Mouse (Mus musculus): ENCODE data around the gene Rhbdf2. TPM values are rescaled to one million over a fixed set of nuclear protein-coding genes. Genes with fewer than 3 reads are reported as not detected.
A peak's percentile ranks its signal among the peaks of the same experiment; 100 is the strongest.
"Not testable (repeated sequence)": the region's sequence is repeated elsewhere in the genome, so short reads cannot be mapped to it uniquely, and the experiment has no call there.

The Rhbdf2 gene
- 5.8 and 6.6 TPM in 2 replicates for polyA plus RNA-seq (2015; fragmentation: Nextera tagmentation; extraction: Ambion mirVana)

DNA sequence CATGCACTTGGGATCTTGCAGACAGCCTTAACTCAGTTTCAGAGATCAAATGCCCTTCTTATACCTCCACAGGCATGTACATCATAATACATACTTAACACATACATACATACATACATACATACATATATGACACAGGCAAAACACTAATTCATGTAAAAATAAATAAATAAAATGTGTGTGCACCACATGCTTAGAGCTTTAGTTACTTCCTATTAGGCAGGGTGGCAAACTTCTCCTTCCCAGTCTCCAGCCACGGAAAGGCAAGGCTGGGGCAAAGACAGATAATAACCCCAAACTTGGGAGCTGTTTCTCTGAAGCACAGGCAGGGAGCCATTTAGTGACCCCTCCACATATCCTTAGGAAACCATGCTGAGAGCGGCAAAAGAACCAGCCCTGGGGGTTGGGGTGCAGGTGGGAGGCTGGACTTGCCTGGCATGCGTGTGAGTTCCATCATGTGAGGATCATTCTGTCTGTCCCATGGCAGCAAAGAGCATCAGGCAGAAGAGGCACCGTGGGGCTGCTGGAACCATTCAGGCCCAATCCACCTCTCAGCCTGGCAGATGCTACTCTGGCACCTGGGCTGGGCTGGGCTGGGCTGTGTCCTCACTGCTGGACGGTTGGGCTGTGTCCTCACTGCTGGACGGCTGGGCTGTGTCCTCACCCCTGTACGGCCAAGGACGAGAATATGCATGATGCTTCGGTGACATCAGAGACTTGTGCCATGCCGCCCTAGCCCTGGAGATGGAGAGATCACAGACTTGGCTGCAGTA lies at the start of gene Rhbdf2:
Rhbdf2 (minus strand) TSS at position 721 of the 773 bp plus-strand sequence.
- no peak within 1 kb of the TSS for H3K4me2 ChIP-seq
- H3K9ac ChIP-seq, result no peak within 1 kb of the TSS
- H3K27ac ChIP-seq, result peak within 1 kb of the TSS; percentile 87
- H3K36me3 ChIP-seq, result no peaks in the 10 kb centered on the region
- WGBS (ENCODE audit: insufficient replicate concordance), result 72% methylated on average over 10 of the region's 10 CpGs
- H3K27me3 ChIP-seq, result no peaks in the 10 kb centered on the region
- ATAC-seq (ENCODE audit: low read depth) (no peak), DNase-seq (no peak)
- H3K4me1 ChIP-seq (replicated peaks), result peaks cover 65% of the 10 kb centered on the region
- no peak within 1 kb of the TSS for H3K4me3 ChIP-seq (replicated peaks)
- H3K9me3 ChIP-seq (replicated peaks), result no peaks in the 10 kb centered on the region

DNA sequence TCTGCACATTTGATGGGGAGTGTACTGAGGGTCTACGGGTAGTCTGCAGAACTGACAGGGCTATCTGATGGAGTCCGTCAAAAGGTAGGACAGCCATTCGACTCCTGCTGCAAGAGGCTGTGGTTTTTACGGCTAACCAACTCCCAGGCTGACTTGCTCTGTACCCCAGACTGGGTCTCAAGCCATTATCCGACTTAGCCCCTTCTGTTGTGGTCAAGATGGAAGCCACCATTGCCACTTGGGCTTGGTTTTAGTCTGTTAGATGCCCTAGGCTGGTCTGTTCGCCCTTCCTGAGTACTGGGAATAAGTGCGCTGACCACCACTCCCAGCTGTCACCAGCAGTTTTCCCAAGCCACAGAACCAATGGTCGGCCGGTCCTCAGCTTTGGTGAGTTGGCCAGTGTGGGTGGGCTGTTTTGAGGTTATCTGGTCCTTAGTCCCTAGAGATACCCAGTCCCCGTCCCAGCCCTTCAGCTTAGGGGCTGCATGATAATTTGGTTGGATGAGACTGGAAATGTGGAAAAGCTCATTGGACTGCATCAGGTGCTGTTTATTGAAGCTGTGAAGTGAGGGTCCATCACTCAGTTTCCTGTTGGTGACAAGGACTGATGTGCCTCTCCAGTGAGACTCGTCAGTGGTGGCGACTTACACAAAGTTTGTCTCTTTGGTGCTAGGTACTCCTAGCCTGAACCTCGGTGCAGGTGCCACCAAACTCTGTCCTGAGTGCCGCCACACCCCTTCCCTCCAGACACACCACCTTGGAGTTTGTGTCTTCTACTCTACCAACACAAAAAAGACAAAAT lies 49.6 kb upstream of the Rhbdf2 start:
- Histone ChIP-seq H3K4me2 (no peak overlapping the region), H3K9me3 (replicated peaks) (no peaks in the 10 kb centered on the region), H3K36me3 (peaks cover 72% of the 10 kb centered on the region), H3K9ac (no peak overlapping the region), H3K4me1 (replicated peaks) (peaks cover 33% of the 10 kb centered on the region), H3K4me3 (replicated peaks) (no peak overlapping the region), H3K27me3 (no peaks in the 10 kb centered on the region), H3K27ac (peak overlapping the region; percentile 32; the same call in 1 of the 2 replicates)
- WGBS (ENCODE audit: insufficient replicate concordance), result 74% methylated on average over 14 of the region's 14 CpGs
- no peak for DNase-seq
- ATAC-seq (ENCODE audit: low read depth), result no peak

DNA sequence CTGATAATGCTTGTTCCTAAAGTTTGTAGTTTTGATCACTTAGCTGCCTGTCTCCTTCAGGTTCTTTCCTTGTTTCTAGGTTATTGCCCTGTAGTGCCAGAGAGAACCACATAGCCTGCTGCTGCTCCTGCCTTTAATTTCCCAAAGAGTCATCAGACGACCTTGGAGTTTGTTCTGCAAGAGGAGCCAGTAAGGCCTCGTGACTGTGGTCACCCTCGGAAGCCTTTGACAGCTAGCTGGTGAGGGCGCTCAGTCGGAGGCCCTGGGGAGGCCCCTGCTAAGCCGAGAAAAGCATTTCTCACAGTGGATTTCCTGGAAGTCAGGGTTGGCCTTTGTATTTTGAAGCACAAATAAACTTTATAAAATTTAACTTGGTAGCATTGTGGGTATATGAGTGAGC lies 48.6 kb upstream of the Rhbdf2 start:
- Histone ChIP-seq H3K4me1 (replicated peaks) (peaks cover 42% of the 10 kb centered on the region), H3K36me3 (peaks cover 69% of the 10 kb centered on the region)
- ATAC-seq (ENCODE audit: low read depth); H3K27me3 ChIP-seq; H3K9ac ChIP-seq; H3K4me2 ChIP-seq; H3K9me3 ChIP-seq (replicated peaks); H3K27ac ChIP-seq; H3K4me3 ChIP-seq (replicated peaks); DNase-seq: not testable (repeated sequence)
- 65% methylated on average over 6 of the region's 6 CpGs for WGBS (ENCODE audit: insufficient replicate concordance)

DNA sequence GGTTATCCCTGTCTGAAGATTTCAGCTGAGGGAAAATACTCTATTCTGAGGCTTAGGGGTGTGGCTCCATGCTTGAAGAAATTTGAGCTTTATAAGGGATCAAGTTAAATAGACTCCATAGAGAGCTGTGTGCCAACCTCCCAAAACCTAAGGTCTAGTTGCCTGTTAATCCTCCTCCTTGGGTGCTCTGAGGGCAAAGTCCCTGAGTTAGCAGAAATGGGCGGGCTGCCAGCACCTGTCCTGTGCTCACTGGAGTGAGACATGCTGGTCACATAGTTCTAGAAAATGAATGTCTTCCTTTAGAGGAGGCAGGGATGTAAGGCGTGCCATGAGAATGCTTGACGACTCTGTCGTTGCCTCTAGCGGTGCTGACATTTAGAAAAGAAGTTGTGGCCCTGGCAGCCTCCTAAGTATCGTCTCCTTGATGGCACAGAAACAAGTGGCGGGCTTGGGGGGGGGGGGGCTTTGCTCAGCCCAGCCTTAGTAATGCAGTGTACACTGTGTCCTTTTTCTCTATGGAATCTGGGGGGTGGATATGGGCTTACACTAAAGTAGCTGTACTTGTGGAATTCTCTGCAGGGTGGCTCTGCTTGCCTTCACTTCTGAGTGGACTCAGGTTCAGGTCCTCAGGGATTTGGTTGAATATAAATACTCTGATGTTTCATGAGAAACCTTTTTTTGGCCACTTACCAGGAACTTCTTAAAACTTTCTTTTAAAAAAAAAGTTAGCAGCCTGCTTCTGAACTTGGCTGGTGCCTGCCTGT lies 48.0 kb upstream of the Rhbdf2 start:
- Histone ChIP-seq H3K9me3 (replicated peaks) (no peaks in the 10 kb centered on the region), H3K27me3 (no peaks in the 10 kb centered on the region), H3K4me2 (no peak overlapping the region), H3K27ac (0 out of 2 replicates have a peak overlapping the region, but pooled peaks have one; percentile 2), H3K4me3 (replicated peaks) (no peak overlapping the region), H3K9ac (no peak overlapping the region), H3K4me1 (replicated peaks) (peaks cover 48% of the 10 kb centered on the region), H3K36me3 (peaks cover 69% of the 10 kb centered on the region)
- WGBS (ENCODE audit: insufficient replicate concordance), result 81% methylated on average over 7 of the region's 7 CpGs
- ATAC-seq (ENCODE audit: low read depth), result no peak
- no peak for DNase-seq

DNA sequence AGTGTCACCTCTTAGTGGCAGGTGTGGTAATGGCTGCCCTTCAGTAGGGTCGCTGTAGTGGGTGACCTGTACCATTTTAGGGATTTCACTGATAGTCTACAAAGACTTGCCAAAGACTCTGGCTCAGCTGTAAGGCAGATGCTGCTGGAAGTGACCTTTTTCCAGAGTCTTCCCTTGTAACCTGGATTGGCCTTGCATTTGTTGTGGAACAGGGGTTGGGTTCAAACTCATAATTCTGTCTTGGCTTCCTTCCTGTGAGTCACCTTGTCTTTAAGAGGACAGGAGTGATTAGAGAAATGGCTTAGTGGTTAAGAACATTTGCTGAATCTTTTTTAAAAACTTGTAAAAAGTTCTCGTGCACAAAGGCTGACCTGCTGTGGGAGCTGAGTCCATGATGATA lies 46.6 kb upstream of the Rhbdf2 start:
- H3K4me2 ChIP-seq, result peak overlapping the region; percentile 84
- H3K4me3 ChIP-seq (replicated peaks), result peak overlapping the region; percentile 83
- ATAC-seq (ENCODE audit: low read depth) (no peak), DNase-seq (no peak)
- H3K36me3 ChIP-seq, result peaks cover 59% of the 10 kb centered on the region
- peak overlapping the region; percentile 80 for H3K27ac ChIP-seq
- whole genome bisulfite sequencing (ENCODE audit: insufficient replicate concordance), result 75% methylated on average over 2 of the region's 2 CpGs
- H3K9me3 ChIP-seq (replicated peaks), result no peaks in the 10 kb centered on the region
- H3K9ac ChIP-seq, result peak overlapping the region; percentile 92
- H3K4me1 ChIP-seq (replicated peaks), result peaks cover 61% of the 10 kb centered on the region
- H3K27me3 ChIP-seq, result 0 out of 2 replicates have a peak, but pooled peaks cover 4% of the 10 kb centered on the region

DNA sequence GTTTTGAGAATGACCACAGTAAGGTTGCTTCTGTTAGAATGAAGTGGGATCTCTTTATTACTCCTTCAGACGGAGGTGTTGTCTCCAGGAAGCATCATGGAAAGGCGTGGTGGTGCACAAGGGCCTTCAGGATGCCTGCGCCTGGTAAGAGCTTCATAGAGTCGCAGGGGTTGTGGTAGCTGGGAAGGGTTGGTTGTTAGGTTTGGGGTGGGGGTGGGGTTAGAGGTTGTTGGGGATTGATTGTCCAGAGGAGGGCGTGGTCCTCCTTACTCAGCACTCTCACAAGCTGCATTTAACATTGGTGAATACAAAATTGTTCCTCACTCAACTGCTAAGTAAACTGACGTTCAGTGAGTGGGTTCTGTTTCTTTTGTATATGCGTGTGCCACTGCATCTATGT lies 45.8 kb upstream of the Rhbdf2 start:
- Histone ChIP-seq H3K4me1 (replicated peaks) (peaks cover 61% of the 10 kb centered on the region), H3K4me3 (replicated peaks) (peak overlapping the region; percentile 83), H3K9ac (peak overlapping the region; percentile 92), H3K27ac (peak overlapping the region; percentile 80), H3K4me2 (peak overlapping the region; percentile 84), H3K9me3 (replicated peaks) (no peaks in the 10 kb centered on the region), H3K36me3 (peaks cover 51% of the 10 kb centered on the region), H3K27me3 (0 out of 2 replicates have a peak, but pooled peaks cover 4% of the 10 kb centered on the region)
- ATAC-seq (ENCODE audit: low read depth) (no peak), DNase-seq (peak; percentile 21)
- WGBS (ENCODE audit: insufficient replicate concordance), result 10% methylated on average over 7 of the region's 7 CpGs

DNA sequence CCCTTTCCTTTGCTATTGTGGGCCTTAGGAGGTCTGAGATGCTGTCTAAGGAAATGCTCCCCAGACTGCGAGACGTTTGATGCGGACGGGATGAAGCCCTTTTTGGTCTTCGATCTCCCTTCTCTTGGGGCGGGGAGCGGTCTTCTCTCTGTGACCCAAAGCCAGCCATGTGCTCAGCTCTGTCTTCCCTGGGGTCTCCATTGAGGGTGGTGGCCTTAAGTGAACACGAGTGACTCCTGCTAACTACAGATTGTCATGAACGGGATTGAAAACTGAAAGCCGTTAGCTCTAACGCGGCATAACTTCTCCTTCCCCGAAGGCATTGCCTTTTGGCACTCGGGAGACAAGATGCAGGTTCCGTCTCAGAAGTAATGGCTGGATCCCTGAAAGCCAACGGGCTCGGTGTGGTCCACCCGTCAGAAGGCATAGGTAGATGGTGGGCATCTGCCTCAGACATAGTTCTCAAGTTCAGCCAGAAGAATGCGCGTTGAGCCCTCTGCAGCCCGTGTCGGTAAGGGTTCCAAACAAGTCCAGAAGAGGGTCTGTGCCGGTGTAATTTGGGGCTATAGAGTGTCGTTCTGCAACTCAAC lies 45.1 kb upstream of the Rhbdf2 start:
- no peak for DNase-seq
- Histone ChIP-seq H3K4me3 (replicated peaks) (peak overlapping the region; percentile 83), H3K36me3 (peaks cover 45% of the 10 kb centered on the region), H3K27me3 (0 out of 2 replicates have a peak, but pooled peaks cover 4% of the 10 kb centered on the region), H3K4me1 (replicated peaks) (peaks cover 61% of the 10 kb centered on the region), H3K27ac (peak overlapping the region; percentile 80), H3K4me2 (peak overlapping the region; percentile 84), H3K9ac (peak overlapping the region; percentile 92), H3K9me3 (replicated peaks) (no peaks in the 10 kb centered on the region)
- peak; percentile 10 for ATAC-seq (ENCODE audit: low read depth)
- under 1% methylated on average over 24 of the region's 24 CpGs for WGBS (ENCODE audit: insufficient replicate concordance)

DNA sequence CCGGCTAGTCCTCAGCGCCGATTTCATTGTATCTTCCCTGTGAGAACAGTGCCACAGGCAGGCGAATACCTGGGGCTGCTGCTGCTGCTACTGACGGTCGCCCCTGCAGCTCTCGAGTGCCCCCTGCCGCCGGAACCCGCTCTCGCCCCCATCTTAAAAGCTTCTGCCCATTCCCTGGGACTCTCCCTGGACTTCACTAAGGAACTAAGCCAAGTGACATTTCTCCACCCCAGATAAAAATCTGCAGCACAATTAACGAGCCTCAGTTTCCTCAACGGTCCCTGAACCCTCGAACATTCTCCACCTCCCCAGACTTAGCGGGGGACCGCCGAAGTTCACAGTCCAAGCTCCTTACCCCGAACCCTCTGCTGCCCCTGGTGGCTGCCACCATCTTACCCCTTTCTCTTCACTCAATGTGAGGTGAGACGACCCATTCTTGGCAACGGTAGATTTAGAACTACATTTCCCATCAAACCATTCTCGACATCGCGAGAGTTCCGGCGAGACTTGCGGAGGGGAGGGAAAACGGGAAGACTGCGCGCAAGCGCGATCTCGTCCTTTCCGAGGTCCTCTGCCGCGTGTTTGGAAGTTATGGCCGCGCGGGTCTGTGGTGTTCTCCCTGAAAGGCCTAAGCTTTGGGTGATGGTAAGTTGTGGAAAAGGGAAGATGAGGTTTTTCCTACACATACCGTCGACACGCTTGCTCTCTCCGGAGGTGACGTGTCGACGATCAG lies 44.5 kb upstream of the Rhbdf2 start:
- peak overlapping the region; percentile 84 for H3K4me2 ChIP-seq
- H3K4me3 ChIP-seq (replicated peaks), result peak overlapping the region; percentile 83
- H3K4me1 ChIP-seq (replicated peaks), result peaks cover 61% of the 10 kb centered on the region
- H3K36me3 ChIP-seq, result peaks cover 38% of the 10 kb centered on the region
- no peaks in the 10 kb centered on the region for H3K9me3 ChIP-seq (replicated peaks)
- WGBS (ENCODE audit: insufficient replicate concordance), result under 1% methylated on average over 45 of the region's 45 CpGs
- H3K27ac ChIP-seq, result peak overlapping the region; percentile 80
- H3K9ac ChIP-seq, result peak overlapping the region; percentile 92
- ATAC-seq (ENCODE audit: low read depth) (peak; percentile 85), DNase-seq (peak; percentile 94)
- H3K27me3 ChIP-seq, result 0 out of 2 replicates have a peak, but pooled peaks cover 4% of the 10 kb centered on the region

DNA sequence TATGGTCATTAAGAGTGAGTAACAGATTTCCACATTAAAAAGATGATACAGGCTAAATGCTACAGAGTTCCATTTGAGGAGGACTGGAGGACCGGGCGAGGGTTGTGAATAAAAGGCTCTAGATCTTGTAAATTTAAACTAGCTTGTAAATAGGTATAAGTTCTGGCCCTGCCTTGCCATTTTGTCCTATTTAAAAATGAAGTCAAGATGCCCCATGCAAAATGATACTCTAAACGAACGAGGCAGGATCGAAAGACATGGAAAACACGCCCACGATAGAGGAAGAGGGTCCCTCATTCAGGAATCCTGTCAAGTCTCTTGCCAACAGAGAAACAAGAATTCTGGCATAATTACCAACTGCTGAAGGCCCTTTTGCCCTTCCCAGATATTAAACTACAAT lies 43.6 kb upstream of the Rhbdf2 start:
- no peak overlapping the region for H3K27ac ChIP-seq
- DNase-seq (no peak), ATAC-seq (ENCODE audit: low read depth) (no peak)
- H3K27me3 ChIP-seq, result 0 out of 2 replicates have a peak, but pooled peaks cover 4% of the 10 kb centered on the region
- H3K9me3 ChIP-seq (replicated peaks), result no peaks in the 10 kb centered on the region
- H3K36me3 ChIP-seq, result peaks cover 29% of the 10 kb centered on the region
- H3K4me1 ChIP-seq (replicated peaks), result peaks cover 61% of the 10 kb centered on the region
- H3K4me2 ChIP-seq, result peak overlapping the region; percentile 84
- H3K4me3 ChIP-seq (replicated peaks), result no peak overlapping the region
- 79% methylated on average over 7 of the region's 7 CpGs for WGBS (ENCODE audit: insufficient replicate concordance)
- peak overlapping the region; percentile 92; the same call in 1 of the 2 replicates for H3K9ac ChIP-seq

DNA sequence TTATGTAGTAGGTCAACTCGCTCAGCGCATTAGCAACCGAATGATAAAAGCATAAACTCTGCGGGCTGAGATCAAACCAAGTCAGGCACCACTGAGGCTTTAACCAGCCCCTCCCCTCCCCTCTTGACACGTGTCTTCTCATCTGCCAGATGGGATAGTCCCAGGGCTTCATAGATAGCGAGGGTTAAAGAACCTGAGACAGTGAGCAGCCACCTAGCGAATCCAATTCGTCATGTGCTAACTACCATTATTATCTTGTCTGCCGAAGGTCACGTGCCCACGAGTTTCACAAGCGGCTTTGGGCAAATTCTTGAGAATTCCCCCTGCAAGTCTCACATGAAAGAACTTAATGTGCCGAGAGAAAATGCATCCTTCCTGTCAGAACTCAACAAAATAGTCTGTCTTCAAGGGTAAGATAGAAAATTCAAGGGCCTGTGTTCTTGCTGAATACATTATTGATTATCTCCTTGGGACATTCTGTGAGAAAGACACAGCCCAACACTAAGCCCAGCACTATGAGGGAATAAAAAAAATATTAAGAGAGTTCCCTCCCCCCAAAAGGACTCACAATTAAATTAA lies 43.1 kb upstream of the Rhbdf2 start:
- Histone ChIP-seq H3K27ac (no peak overlapping the region), H3K9ac (no peak overlapping the region), H3K4me3 (replicated peaks) (no peak overlapping the region), H3K4me2 (peak overlapping the region; percentile 8; the same call in 1 of the 2 replicates), H3K36me3 (peaks cover 24% of the 10 kb centered on the region), H3K27me3 (0 out of 2 replicates have a peak, but pooled peaks cover 4% of the 10 kb centered on the region), H3K9me3 (replicated peaks) (no peaks in the 10 kb centered on the region), H3K4me1 (replicated peaks) (peaks cover 57% of the 10 kb centered on the region)
- DNase-seq (no peak), ATAC-seq (ENCODE audit: low read depth) (peak; percentile 41)
- WGBS (ENCODE audit: insufficient replicate concordance), result 30% methylated on average over 13 of the region's 13 CpGs

All from liver, embryonic 13.5 days (tissue).